Mouse (Mus musculus) embryonic fibroblast, embryonic 13.5 days (primary cell): ENCODE measurements around the gene H2-M5.

Source experiments
- CTCF ChIP-seq: IDR thresholded peaks from 2 replicates; pipeline ENCODE4 v1.5.1; 2011; ENCODE audit warnings: mild to moderate bottlenecking, control low read depth, low read length, moderate library complexity, borderline replicate concordance; ENCODE audit not compliant: insufficient read depth
- POLR2A ChIP-seq: IDR thresholded peaks from 2 replicates; pipeline ENCODE4 v1.6.1; 2011; ENCODE audit warnings: low read depth, mild to moderate bottlenecking, control low read depth, low read length, moderate library complexity

GRCm38 (mm10) chr17:36948286-36948685 lies 41.1 kb downstream of the H2-M5 start:
- TF ChIP-seq CTCF, result no peak
- no peak for TF ChIP-seq POLR2A
